Mouse (Mus musculus): ENCODE measurements around the gene Bud23. TPM values are rescaled to one million over a fixed set of nuclear protein-coding genes. Genes with fewer than 3 reads are reported as not detected.
"Not testable (repeated sequence)": the region's sequence is repeated elsewhere in the genome, so short reads cannot be mapped to it uniquely, and the experiment has no call there.

Gene Bud23
- total RNA-seq (2014; rRNA removed) (72.1 and 92.3 TPM in 2 replicates), polyA plus RNA-seq (2015; fragmentation: Nextera tagmentation; extraction: Ambion mirVana) (68.0 and 69.6 TPM in 2 replicates)

- H3K4me3 ChIP-seq (ENCODE audit: low read depth, low read length), result peak within 1 kb of the TSS; percentile 74
- 80% methylated on average over 9 of the region's 9 CpGs for WGBS
- DNase-seq; ATAC-seq; H3K27me3 ChIP-seq (ENCODE audit: insufficient read depth, low read length); H3K9me3 ChIP-seq (ENCODE audit: low read length): not testable (repeated sequence)
- peaks cover 26% of the 10 kb centered on the region for H3K36me3 ChIP-seq (ENCODE audit: insufficient read depth)
- H3K9ac ChIP-seq, result peak within 1 kb of the TSS; percentile 82
- H3K27ac ChIP-seq (ENCODE audit: low read depth, low read length), result peak within 1 kb of the TSS; percentile 67
- peaks cover 15% of the 10 kb centered on the region for H3K4me1 ChIP-seq (ENCODE audit: insufficient read depth)
- H3K4me2 ChIP-seq (ENCODE audit: low read depth), result peak within 1 kb of the TSS; percentile 94
Observed at GRCm38 (mm10) chr5:135064909-135065446, at the start of gene Bud23. TSS of gene Bud23 (minus strand) at chr5:135064959.

GRCm38 (mm10) chr5:135113782-135114181 lies 49.0 kb upstream of the Bud23 start:
- no peak overlapping the region for H3K4me3 ChIP-seq (ENCODE audit: low read depth, low read length)
- no peak for DNase-seq
- ATAC-seq, result no peak
- WGBS, result 85% methylated on average over 12 of the region's 12 CpGs
- TF ChIP-seq CTCF (IDR thresholded peaks at IDR 0.05; ENCODE audit: low read depth), result no peak
- H3K27ac ChIP-seq (ENCODE audit: low read depth, low read length), result no peak overlapping the region
- H3K9ac ChIP-seq, result no peak overlapping the region
- H3K9me3 ChIP-seq (ENCODE audit: low read length), result no peaks in the 10 kb centered on the region
- no peaks in the 10 kb centered on the region for H3K36me3 ChIP-seq (ENCODE audit: insufficient read depth)
- H3K27me3 ChIP-seq (ENCODE audit: insufficient read depth, low read length), result peaks cover 9% of the 10 kb centered on the region; the same call in 1 of the 2 replicates
- no peaks in the 10 kb centered on the region for H3K4me1 ChIP-seq (ENCODE audit: insufficient read depth)
- H3K4me2 ChIP-seq (ENCODE audit: low read depth), result no peak overlapping the region

GRCm38 (mm10) chr5:135109976-135110375 lies 45.2 kb upstream of the Bud23 start:
- peaks cover 32% of the 10 kb centered on the region for H3K27me3 ChIP-seq (ENCODE audit: insufficient read depth, low read length)
- H3K4me1 ChIP-seq (ENCODE audit: insufficient read depth), result no peaks in the 10 kb centered on the region
- H3K36me3 ChIP-seq (ENCODE audit: insufficient read depth), result no peaks in the 10 kb centered on the region
- DNase-seq (no peak), ATAC-seq (no peak)
- H3K9me3 ChIP-seq (ENCODE audit: low read length), result no peaks in the 10 kb centered on the region
- H3K4me3 ChIP-seq (ENCODE audit: low read depth, low read length), result no peak overlapping the region
- H3K9ac ChIP-seq, result no peak overlapping the region
- TF ChIP-seq CTCF (IDR thresholded peaks at IDR 0.05; ENCODE audit: low read depth), result no peak
- no peak overlapping the region for H3K4me2 ChIP-seq (ENCODE audit: low read depth)
- H3K27ac ChIP-seq (ENCODE audit: low read depth, low read length), result no peak overlapping the region
- WGBS, result 76% methylated on average over 6 of the region's 6 CpGs

- WGBS, result 91% methylated on average over 3 of the region's 3 CpGs
- Histone ChIP-seq H3K36me3 (ENCODE audit: insufficient read depth) (no peaks in the 10 kb centered on the region), H3K4me2 (ENCODE audit: low read depth) (no peak overlapping the region), H3K9ac (no peak overlapping the region), H3K4me1 (ENCODE audit: insufficient read depth) (no peaks in the 10 kb centered on the region), H3K9me3 (ENCODE audit: low read length) (no peaks in the 10 kb centered on the region), H3K27ac (ENCODE audit: low read depth, low read length) (no peak overlapping the region), H3K4me3 (ENCODE audit: low read depth, low read length) (no peak overlapping the region), H3K27me3 (ENCODE audit: insufficient read depth, low read length) (peaks cover 32% of the 10 kb centered on the region)
- ATAC-seq, result no peak
- TF ChIP-seq CTCF (IDR thresholded peaks at IDR 0.05; ENCODE audit: low read depth), result no peak
- no peak for DNase-seq
Observed at GRCm38 (mm10) chr5:135109426-135109825, 44.7 kb upstream of the Bud23 start.

- H3K27me3 ChIP-seq (ENCODE audit: insufficient read depth, low read length), result peaks cover 32% of the 10 kb centered on the region
- no peak overlapping the region for H3K9ac ChIP-seq
- H3K4me3 ChIP-seq (ENCODE audit: low read depth, low read length), result no peak overlapping the region
- no peak for DNase-seq
- ATAC-seq, result no peak
- WGBS, result 62% methylated on average over 6 of the region's 6 CpGs
- H3K9me3 ChIP-seq (ENCODE audit: low read length), result no peaks in the 10 kb centered on the region
- no peaks in the 10 kb centered on the region for H3K4me1 ChIP-seq (ENCODE audit: insufficient read depth)
- no peaks in the 10 kb centered on the region for H3K36me3 ChIP-seq (ENCODE audit: insufficient read depth)
- TF ChIP-seq CTCF (IDR thresholded peaks at IDR 0.05; ENCODE audit: low read depth), result no peak
- no peak overlapping the region for H3K4me2 ChIP-seq (ENCODE audit: low read depth)
- H3K27ac ChIP-seq (ENCODE audit: low read depth, low read length), result no peak overlapping the region
Observed at GRCm38 (mm10) chr5:135109017-135109416, 44.3 kb upstream of the Bud23 start.

GRCm38 (mm10) chr5:135107521-135108501 lies 43.1 kb upstream of the Bud23 start:
- peak; percentile 47; the same call in 1 of the 2 replicates for ATAC-seq
- H3K4me3 ChIP-seq (ENCODE audit: low read depth, low read length), result peak overlapping the region; percentile 44; the same call in 1 of the 2 replicates
- WGBS, result 14% methylated on average over 39 of the region's 40 CpGs

More at GRCm38 (mm10) chr5:135107521-135108501, 43.1 kb upstream of the Bud23 start:
- H3K36me3 ChIP-seq (ENCODE audit: insufficient read depth), result no peaks in the 10 kb centered on the region
- peak; percentile 32 for DNase-seq
- H3K27ac ChIP-seq (ENCODE audit: low read depth, low read length), result no peak overlapping the region
- no peaks in the 10 kb centered on the region for H3K4me1 ChIP-seq (ENCODE audit: insufficient read depth)
- no peak overlapping the region for H3K4me2 ChIP-seq (ENCODE audit: low read depth)
- no peaks in the 10 kb centered on the region for H3K9me3 ChIP-seq (ENCODE audit: low read length)
- peaks cover 37% of the 10 kb centered on the region for H3K27me3 ChIP-seq (ENCODE audit: insufficient read depth, low read length)
- peak; percentile 58 for TF ChIP-seq CTCF (IDR thresholded peaks at IDR 0.05; ENCODE audit: low read depth)
- no peak overlapping the region for H3K9ac ChIP-seq
